Mouse (Mus musculus): Measurements from ENCODE around the gene Tcte1. TPM values are rescaled to one million over a fixed set of nuclear protein-coding genes. Genes with fewer than 3 reads are reported as not detected.

Tcte1 gene
- total RNA-seq, 2 experiments from 2014 or later = 0.12 TPM; not detected in 1

- no peak for DNase-seq
- intact Hi-C loops (cut with DNase I) = no loop called here
Measured at GRCm38 (mm10) chr17:45510871-45511270, 12.4 kb upstream of the Tcte1 start.

GRCm38 (mm10) chr17:45511757-45512156 lies 11.5 kb upstream of the Tcte1 start:
- intact Hi-C loops (cut with DNase I) = no loop called here
- DNase-seq = no peak

GRCm38 (mm10) chr17:45515204-45515726 lies 8.0 kb upstream of the Tcte1 start:
- intact Hi-C loops (cut with DNase I) = loop anchor here (5.0 kb wide), 1 partner anchor 207 kb away; no protein-coding TSS in a partner anchor

GRCm38 (mm10) chr17:45515806-45516205 lies 7.4 kb upstream of the Tcte1 start:
- no peak for DNase-seq
- intact Hi-C loops (cut with DNase I) = loop anchor here (1.0 to 5.0 kb wide), 2 partner anchors 36 to 206 kb away; no protein-coding TSS in a partner anchor

More at GRCm38 (mm10) chr17:45515204-45515726, 8.0 kb upstream of the Tcte1 start:
- DNase-seq = no peak

- intact Hi-C loops (cut with DNase I) = loop anchor here (1.0 to 5.0 kb wide), 2 partner anchors 36 to 206 kb away; no protein-coding TSS in a partner anchor
- DNase-seq = peak; percentile 75 to 88
Measured at GRCm38 (mm10) chr17:45516488-45516887, 6.7 kb upstream of the Tcte1 start.

GRCm38 (mm10) chr17:45517135-45517534 lies 6.1 kb upstream of the Tcte1 start:
- intact Hi-C loops (cut with DNase I) = loop anchor here (5.0 kb wide), 1 partner anchor 205 kb away; no protein-coding TSS in a partner anchor
- no peak for DNase-seq

- intact Hi-C loops (cut with DNase I) = loop anchor here (5.0 kb wide), 1 partner anchor 205 kb away; no protein-coding TSS in a partner anchor
- DNase-seq = no peak
Measured at GRCm38 (mm10) chr17:45517549-45518215, 5.6 kb upstream of the Tcte1 start.

GRCm38 (mm10) chr17:45518766-45519475 lies 4.3 kb upstream of the Tcte1 start:
- DNase-seq = no peak
- intact Hi-C loops (cut with DNase I) = loop anchor here (5.0 kb wide), 1 partner anchor 203 kb away; no protein-coding TSS in a partner anchor

- no peak for DNase-seq
- intact Hi-C loops (cut with DNase I) = no loop called here
Measured at GRCm38 (mm10) chr17:45520136-45520535, 3.1 kb upstream of the Tcte1 start.

GRCm38 (mm10) chr17:45524961-45525360 lies 1.7 kb downstream of the Tcte1 start:
- DNase-seq = no peak
- intact Hi-C loops (cut with DNase I) = no loop called here

GRCm38 (mm10) chr17:45526571-45526970 lies 3.3 kb downstream of the Tcte1 start:
- DNase-seq = no peak
- intact Hi-C loops (cut with DNase I) = no loop called here

GRCm38 (mm10) chr17:45530346-45530782 lies 7.1 kb downstream of the Tcte1 start:
- intact Hi-C loops (cut with DNase I) = no loop called here
- no peak for DNase-seq

GRCm38 (mm10) chr17:45532896-45533295 lies 9.7 kb downstream of the Tcte1 start:
- no peak for DNase-seq

GRCm38 (mm10) chr17:45536264-45536663 lies 13.0 kb downstream of the Tcte1 start:
- intact Hi-C loops (cut with DNase I) = no loop called here
- peak in 1 of 2 experiments; percentile 52 for DNase-seq

More at GRCm38 (mm10) chr17:45532896-45533295, 9.7 kb downstream of the Tcte1 start:
- intact Hi-C loops (cut with DNase I) = no loop called here

- DNase-seq = no peak
- intact Hi-C loops (cut with DNase I) = no loop called here
Measured at GRCm38 (mm10) chr17:45538394-45538793, 15.2 kb downstream of the Tcte1 start.

GRCm38 (mm10) chr17:45539664-45540063 lies 16.4 kb downstream of the Tcte1 start:
- no peak for DNase-seq
- intact Hi-C loops (cut with DNase I) = no loop called here

- no peak for DNase-seq
- intact Hi-C loops (cut with DNase I) = no loop called here
Measured at GRCm38 (mm10) chr17:45542129-45542528, 18.9 kb downstream of the Tcte1 start.

- no peak for DNase-seq
- intact Hi-C loops (cut with DNase I) = no loop called here
Measured at GRCm38 (mm10) chr17:45542705-45543104, 19.5 kb downstream of the Tcte1 start.

- DNase-seq = no peak
- intact Hi-C loops (cut with DNase I) = no loop called here
Measured at GRCm38 (mm10) chr17:45543115-45543514, 19.9 kb downstream of the Tcte1 start.

GRCm38 (mm10) chr17:45544001-45544872 lies 21.0 kb downstream of the Tcte1 start:
- no peak for DNase-seq
- intact Hi-C loops (cut with DNase I) = no loop called here

Measured in heart, postnatal 14 days (tissue).